Mouse (Mus musculus): ENCODE measurements around the gene Pcyt2. TPM values are rescaled to one million over a fixed set of nuclear protein-coding genes. Genes with fewer than 3 reads are reported as not detected.

Gene Pcyt2
- polyA plus RNA-seq, 1 experiment from 2014 or later, result 233 TPM

GRCm38 (mm10) chr11:120630881-120631725, 13.4 kb upstream of the Pcyt2 start:
- Histone ChIP-seq H3K4me2 (peak overlapping the region; percentile 97; the same call in 1 of the 2 replicates), H3K36me3 (replicated peaks) (peaks cover 10% of the 10 kb centered on the region; the same call in 1 of the 2 replicates), H3K4me1 (peaks cover 37% of the 10 kb centered on the region), H3K4me3 (no peak overlapping the region), H3K9ac (no peak overlapping the region), H3K27ac (no peak overlapping the region), H3K9me3 (no peaks in the 10 kb centered on the region), H3K27me3 (replicated peaks) (no peaks in the 10 kb centered on the region)
- WGBS, result 33% methylated on average over 7 of the region's 7 CpGs
- ATAC-seq (replicated peaks), result no peak

- Histone ChIP-seq H3K4me3 (no peak overlapping the region), H3K27ac (peak overlapping the region; percentile 32; the same call in 1 of the 2 replicates), H3K4me2 (0 out of 2 replicates have a peak overlapping the region, but pooled peaks have one; percentile 2), H3K9ac (peak overlapping the region; percentile 23; the same call in 1 of the 2 replicates), H3K4me1 (peaks cover 39% of the 10 kb centered on the region), H3K27me3 (replicated peaks) (no peaks in the 10 kb centered on the region), H3K36me3 (replicated peaks) (peaks cover 10% of the 10 kb centered on the region; the same call in 1 of the 2 replicates), H3K9me3 (no peaks in the 10 kb centered on the region)
- WGBS, result 26% methylated on average over 5 of the region's 5 CpGs
- no peak for ATAC-seq (replicated peaks)
These were observed 12.7 kb upstream of the Pcyt2 start for GRCm38 (mm10) chr11:120630401-120630871.

GRCm38 (mm10) chr11:120629911-120630310, 12.2 kb upstream of the Pcyt2 start:
- peaks cover 10% of the 10 kb centered on the region; the same call in 1 of the 2 replicates for H3K36me3 ChIP-seq (replicated peaks)
- H3K27ac ChIP-seq, result peak overlapping the region; percentile 32; the same call in 1 of the 2 replicates
- no peak overlapping the region for H3K4me3 ChIP-seq
- no peak for ATAC-seq (replicated peaks)
- 0 out of 2 replicates have a peak overlapping the region, but pooled peaks have one; percentile 2 for H3K4me2 ChIP-seq
- H3K4me1 ChIP-seq, result peaks cover 43% of the 10 kb centered on the region
- 33% methylated on average over 7 of the region's 7 CpGs for WGBS
- peak overlapping the region; percentile 23; the same call in 1 of the 2 replicates for H3K9ac ChIP-seq
- no peaks in the 10 kb centered on the region for H3K27me3 ChIP-seq (replicated peaks)
- H3K9me3 ChIP-seq, result no peaks in the 10 kb centered on the region

GRCm38 (mm10) chr11:120629341-120629730, 11.6 kb upstream of the Pcyt2 start:
- 68% methylated on average over 23 of the region's 23 CpGs for WGBS
- H3K4me2 ChIP-seq, result no peak overlapping the region
- H3K4me3 ChIP-seq, result no peak overlapping the region
- ATAC-seq (replicated peaks), result no peak
- H3K4me1 ChIP-seq, result peaks cover 44% of the 10 kb centered on the region
- no peaks in the 10 kb centered on the region for H3K9me3 ChIP-seq
- peaks cover 10% of the 10 kb centered on the region; the same call in 1 of the 2 replicates for H3K36me3 ChIP-seq (replicated peaks)
- no peak overlapping the region for H3K27ac ChIP-seq
- no peak overlapping the region for H3K9ac ChIP-seq
- H3K27me3 ChIP-seq (replicated peaks), result no peaks in the 10 kb centered on the region

- Histone ChIP-seq H3K4me1 (peaks cover 46% of the 10 kb centered on the region), H3K27me3 (replicated peaks) (no peaks in the 10 kb centered on the region), H3K4me3 (no peak overlapping the region), H3K36me3 (replicated peaks) (peaks cover 10% of the 10 kb centered on the region; the same call in 1 of the 2 replicates), H3K9ac (no peak overlapping the region), H3K9me3 (no peaks in the 10 kb centered on the region), H3K27ac (no peak overlapping the region), H3K4me2 (no peak overlapping the region)
- ATAC-seq (replicated peaks), result no peak
- WGBS, result 97% methylated on average over 23 of the region's 23 CpGs
These were observed 11.0 kb upstream of the Pcyt2 start for GRCm38 (mm10) chr11:120628601-120629340.

- ATAC-seq (replicated peaks), result no peak
- Histone ChIP-seq H3K4me2 (no peak overlapping the region), H3K36me3 (replicated peaks) (peaks cover 11% of the 10 kb centered on the region; the same call in 1 of the 2 replicates), H3K27ac (no peak overlapping the region), H3K27me3 (replicated peaks) (no peaks in the 10 kb centered on the region), H3K4me1 (peaks cover 52% of the 10 kb centered on the region), H3K9ac (no peak overlapping the region), H3K9me3 (no peaks in the 10 kb centered on the region), H3K4me3 (no peak overlapping the region)
- 84% methylated on average over 22 of the region's 22 CpGs for WGBS
These were observed 9.9 kb upstream of the Pcyt2 start for GRCm38 (mm10) chr11:120627468-120628300.

GRCm38 (mm10) chr11:120626785-120627467, 9.2 kb upstream of the Pcyt2 start:
- H3K9ac ChIP-seq, result no peak overlapping the region
- peaks cover 18% of the 10 kb centered on the region; the same call in 1 of the 2 replicates for H3K36me3 ChIP-seq (replicated peaks)
- no peak overlapping the region for H3K4me2 ChIP-seq
- WGBS, result 91% methylated on average over 11 of the region's 11 CpGs
- no peak for ATAC-seq (replicated peaks)
- H3K9me3 ChIP-seq, result no peaks in the 10 kb centered on the region
- H3K4me1 ChIP-seq, result peaks cover 44% of the 10 kb centered on the region
- H3K27me3 ChIP-seq (replicated peaks), result no peaks in the 10 kb centered on the region
- H3K27ac ChIP-seq, result no peak overlapping the region
- H3K4me3 ChIP-seq, result no peak overlapping the region

- Histone ChIP-seq H3K9ac (peak within 1 kb of the TSS; percentile 74), H3K27ac (peak within 1 kb of the TSS; percentile 77), H3K36me3 (replicated peaks) (peaks cover 31% of the 10 kb centered on the region), H3K9me3 (no peaks in the 10 kb centered on the region), H3K4me2 (peak within 1 kb of the TSS; percentile 99), H3K27me3 (replicated peaks) (no peaks in the 10 kb centered on the region), H3K4me1 (peaks cover 29% of the 10 kb centered on the region), H3K4me3 (peak within 1 kb of the TSS; percentile 88)
- peak; percentile 54 for ATAC-seq (replicated peaks)
- 25% methylated on average over 5 of the region's 5 CpGs for WGBS
These were observed 7.5 kb upstream of the Pcyt2 start, which contains the start of gene Sirt7 for GRCm38 (mm10) chr11:120625152-120625775. Gene Sirt7 (minus strand): TSS chr11:120625240.

- Histone ChIP-seq H3K27ac (peak overlapping the region; percentile 77), H3K36me3 (replicated peaks) (peaks cover 36% of the 10 kb centered on the region), H3K9ac (peak overlapping the region; percentile 74), H3K4me1 (peaks cover 23% of the 10 kb centered on the region), H3K27me3 (replicated peaks) (no peaks in the 10 kb centered on the region), H3K4me2 (peak overlapping the region; percentile 99), H3K9me3 (no peaks in the 10 kb centered on the region), H3K4me3 (peak overlapping the region; percentile 88)
- under 1% methylated on average over 53 of the region's 53 CpGs for WGBS
- ATAC-seq (replicated peaks), result peak; percentile 79
These were observed 7.0 kb upstream of the Pcyt2 start for GRCm38 (mm10) chr11:120624680-120625111.

GRCm38 (mm10) chr11:120623961-120624679, 6.4 kb upstream of the Pcyt2 start:
- 13% methylated on average over 30 of the region's 30 CpGs for WGBS
- Histone ChIP-seq H3K4me2 (peak overlapping the region; percentile 99), H3K9me3 (no peaks in the 10 kb centered on the region), H3K4me1 (peaks cover 19% of the 10 kb centered on the region), H3K27me3 (replicated peaks) (no peaks in the 10 kb centered on the region), H3K4me3 (peak overlapping the region; percentile 88), H3K36me3 (replicated peaks) (peaks cover 35% of the 10 kb centered on the region), H3K27ac (peak overlapping the region; percentile 77), H3K9ac (peak overlapping the region; percentile 74)
- ATAC-seq (replicated peaks), result peak; percentile 62

All from midbrain, embryonic 15.5 days (tissue).